Mouse (Mus musculus) neural tube, embryonic 12.5 days (tissue): ENCODE data around the gene Il11ra1. TPM values are rescaled to one million over a fixed set of nuclear protein-coding genes. Genes with fewer than 3 reads are reported as not detected.

Experiments used
- ATAC-seq: fragments of 200-750 bp; cut with Nextera tagmentation; 2 replicates; pipeline ENCODE4 v1.8.0; 2017; ENCODE audit warnings: low read depth, mild to moderate bottlenecking, moderate TSS enrichment, moderate library complexity; ENCODE audit not compliant: low FRiP score
- H3K27ac ChIP-seq: fragments of 300-500 bp; sonication (generic); 2 replicates; pipeline ENCODE4 v1.5.1; 2016
- H3K27me3 ChIP-seq: fragments of 300-500 bp; sonication (generic); replicated peaks from 2 replicates; pipeline ENCODE4 v1.6.1; 2016; ENCODE audit warnings: mild to moderate bottlenecking
- H3K36me3 ChIP-seq: fragments of 300-500 bp; sonication (generic); 2 replicates; pipeline ENCODE4 v1.6.1; 2016; ENCODE audit warnings: mild to moderate bottlenecking
- H3K4me1 ChIP-seq: fragments of 300-500 bp; sonication (generic); 2 replicates; pipeline ENCODE4 v1.6.1; 2016
- H3K4me2 ChIP-seq: fragments of 300-500 bp; sonication (generic); replicated peaks from 2 replicates; pipeline ENCODE4 v1.6.1; 2016; ENCODE audit warnings: mild to moderate bottlenecking
- H3K4me3 ChIP-seq: fragments of 300-500 bp; sonication (generic); 2 replicates; pipeline ENCODE4 v1.5.1; 2016
- H3K9ac ChIP-seq: fragments of 300-500 bp; sonication (generic); 2 replicates; pipeline ENCODE4 v1.6.1; 2016; ENCODE audit warnings: mild to moderate bottlenecking
- H3K9me3 ChIP-seq: fragments of 300-500 bp; sonication (generic); 2 replicates; pipeline ENCODE4 v1.6.1; 2016; ENCODE audit warnings: mild to moderate bottlenecking
- WGBS: fragments of 180-500 bp; shearing (Covaris S2); methylation state at CpG from one replicate; pipeline ENCODE4 v1.1.7; 2016; 5-methylcytosine and 5-hydroxymethylcytosine counted together
- polyA plus RNA-seq: library from polyadenylated mRNA; unstranded; fragments of >200 nt; fragmentation: Nextera tagmentation; extraction: Ambion mirVana; gene quantifications from 2 replicates; pipeline ENCODE4 v1.2.1, GENCODE M21; 2016

Il11ra1 gene
- polyA plus RNA-seq, 1 experiment from 2014 or later, result 73.3 TPM

DNA sequence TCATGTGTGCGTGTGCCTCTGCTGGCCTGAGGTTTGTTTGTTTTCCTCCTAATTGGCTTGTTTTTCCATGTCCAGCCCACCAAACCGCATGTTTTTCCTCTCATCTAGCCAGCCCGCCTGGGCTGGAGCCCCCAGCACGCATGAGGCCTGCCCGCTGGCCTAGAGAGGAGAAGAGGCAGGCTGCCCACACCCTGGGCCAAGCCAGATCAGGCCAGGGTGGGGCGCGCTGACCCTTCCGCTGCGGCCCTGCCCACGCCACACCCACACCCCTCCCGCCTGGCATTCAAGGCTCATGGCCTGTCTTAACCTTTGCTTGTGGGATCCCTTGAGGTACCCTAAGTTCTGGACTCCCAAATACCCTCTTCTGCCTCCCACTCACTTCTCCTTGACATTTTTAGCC lies 33.1 kb upstream of the Il11ra1 start:
- no peak for ATAC-seq
- 81% methylated on average over 11 of the region's 11 CpGs for WGBS
- Histone ChIP-seq H3K27ac (no peak overlapping the region), H3K4me2 (no peak overlapping the region), H3K9ac (no peak overlapping the region), H3K4me1 (peaks cover 52% of the 10 kb centered on the region), H3K4me3 (no peak overlapping the region), H3K27me3 (no peaks in the 10 kb centered on the region), H3K9me3 (no peaks in the 10 kb centered on the region), H3K36me3 (peaks cover 39% of the 10 kb centered on the region)

DNA sequence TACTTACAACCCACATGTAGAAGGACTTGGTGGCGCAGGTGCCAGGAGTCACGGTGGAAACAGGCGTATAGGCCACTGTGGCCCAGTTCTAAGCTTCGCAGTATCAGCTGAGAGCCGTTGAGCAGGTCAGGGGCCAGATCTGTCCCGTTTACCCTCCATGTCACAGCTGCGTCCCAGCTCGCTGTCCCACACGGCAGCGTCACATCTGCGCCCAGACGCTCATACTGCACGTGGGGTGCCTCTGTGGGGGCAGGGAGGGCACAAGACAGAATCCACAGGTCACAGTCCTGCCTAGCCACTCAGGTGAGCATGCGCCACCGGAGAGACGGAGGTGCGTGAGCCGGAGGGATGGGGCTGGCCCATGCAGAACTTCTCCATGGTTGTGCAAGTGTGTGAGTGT lies 29.0 kb upstream of the Il11ra1 start:
- H3K9me3 ChIP-seq, result no peaks in the 10 kb centered on the region
- H3K4me1 ChIP-seq, result peaks cover 48% of the 10 kb centered on the region
- no peak overlapping the region for H3K4me3 ChIP-seq
- 81% methylated on average over 18 of the region's 18 CpGs for WGBS
- no peak overlapping the region for H3K9ac ChIP-seq
- peaks cover 29% of the 10 kb centered on the region for H3K36me3 ChIP-seq
- no peak overlapping the region for H3K27ac ChIP-seq
- no peaks in the 10 kb centered on the region for H3K27me3 ChIP-seq
- no peak for ATAC-seq
- H3K4me2 ChIP-seq, result no peak overlapping the region

DNA sequence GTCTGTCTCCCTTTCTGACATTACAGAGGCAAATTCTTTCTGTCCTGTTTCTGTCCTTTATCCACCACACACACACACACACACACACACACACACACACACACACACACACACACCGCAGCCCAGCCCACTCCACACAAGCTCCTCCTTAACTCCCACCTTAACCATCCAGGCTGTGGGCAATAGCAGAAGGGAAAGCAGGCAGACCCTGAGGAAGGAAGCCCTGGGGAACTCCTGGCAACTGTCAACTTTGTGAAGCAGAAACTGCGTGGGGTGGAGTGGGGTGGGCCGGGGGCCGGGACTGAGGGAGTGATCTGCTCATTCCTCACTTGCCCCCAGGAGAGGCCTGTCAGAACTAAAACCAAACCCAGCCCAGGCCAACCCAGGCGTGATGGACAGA lies 28.3 kb upstream of the Il11ra1 start:
- WGBS, result 49% methylated on average over 5 of the region's 5 CpGs
- no peaks in the 10 kb centered on the region for H3K9me3 ChIP-seq
- H3K27me3 ChIP-seq, result no peaks in the 10 kb centered on the region
- 0 out of 2 replicates have a peak, but pooled peaks have one; percentile 2 for ATAC-seq
- H3K36me3 ChIP-seq, result peaks cover 29% of the 10 kb centered on the region
- H3K4me3 ChIP-seq, result no peak overlapping the region
- 0 out of 2 replicates have a peak overlapping the region, but pooled peaks have one; percentile 35 for H3K9ac ChIP-seq
- peaks cover 54% of the 10 kb centered on the region for H3K4me1 ChIP-seq
- no peak overlapping the region for H3K4me2 ChIP-seq
- H3K27ac ChIP-seq, result peak overlapping the region; percentile 42; the same call in 1 of the 2 replicates

DNA sequence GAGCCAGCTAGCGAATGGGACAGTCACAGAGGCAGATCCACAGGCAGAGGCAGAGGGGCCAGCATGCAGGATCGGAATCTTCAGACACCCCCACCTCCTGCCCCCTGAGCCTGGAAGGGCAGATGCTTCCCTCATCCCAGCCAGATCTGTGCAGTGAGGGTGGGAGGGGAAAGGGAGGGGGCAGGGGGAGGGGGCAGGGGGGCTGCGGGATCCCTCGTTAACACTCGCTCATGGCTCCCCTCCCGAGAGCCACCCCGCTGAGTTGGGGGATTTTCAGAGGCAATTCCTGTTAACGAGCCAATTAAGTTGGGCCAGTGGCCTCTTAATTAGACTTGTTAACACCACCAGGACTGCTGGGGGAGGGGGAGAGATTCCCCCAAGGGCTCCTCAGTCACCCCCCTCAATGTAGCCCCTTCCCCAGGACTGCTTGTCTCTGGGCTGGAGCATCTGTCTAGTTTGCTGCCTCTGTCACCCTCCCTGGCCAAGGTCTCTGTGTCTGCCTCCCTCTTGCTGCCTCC lies 27.8 kb upstream of the Il11ra1 start:
- Histone ChIP-seq H3K27me3 (no peaks in the 10 kb centered on the region), H3K36me3 (peaks cover 29% of the 10 kb centered on the region), H3K9ac (peak overlapping the region; percentile 35; the same call in 1 of the 2 replicates), H3K4me3 (no peak overlapping the region), H3K4me1 (peaks cover 60% of the 10 kb centered on the region), H3K27ac (0 out of 2 replicates have a peak overlapping the region, but pooled peaks have one; percentile 42), H3K4me2 (peak overlapping the region; percentile 27; the same call in 1 of the 2 replicates), H3K9me3 (no peaks in the 10 kb centered on the region)
- WGBS, result 8% methylated on average over 8 of the region's 8 CpGs
- peak; percentile 59 for ATAC-seq

DNA sequence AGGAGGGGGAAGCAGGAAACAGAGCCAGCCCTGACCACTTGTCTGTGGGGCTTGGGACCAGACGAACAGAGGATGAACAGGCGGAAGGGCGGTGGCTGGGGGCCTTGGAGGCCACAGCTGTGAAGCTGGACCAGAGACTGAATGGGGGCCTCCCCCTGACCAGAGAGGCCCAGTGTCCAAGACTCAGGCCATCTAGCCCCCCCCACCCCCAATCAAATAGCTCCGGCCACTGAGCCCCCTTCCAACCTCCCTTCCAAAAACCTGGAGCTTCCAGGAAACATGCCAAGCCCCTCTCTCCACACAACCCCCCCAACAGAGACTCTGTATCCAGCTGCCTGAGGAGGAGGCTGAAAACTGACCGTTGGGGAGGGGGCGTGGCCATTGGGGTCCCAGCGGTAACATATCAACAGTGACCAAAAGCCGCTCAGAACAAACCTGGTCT lies 27.2 kb upstream of the Il11ra1 start:
- no peak; the same call in 1 of the 2 replicates for ATAC-seq
- 28% methylated on average over 8 of the region's 8 CpGs for WGBS
- H3K9me3 ChIP-seq, result no peaks in the 10 kb centered on the region
- no peak overlapping the region for H3K4me3 ChIP-seq
- peak overlapping the region; percentile 35; the same call in 1 of the 2 replicates for H3K9ac ChIP-seq
- 0 out of 2 replicates have a peak overlapping the region, but pooled peaks have one; percentile 27 for H3K4me2 ChIP-seq
- no peaks in the 10 kb centered on the region for H3K27me3 ChIP-seq
- peaks cover 65% of the 10 kb centered on the region for H3K4me1 ChIP-seq
- H3K27ac ChIP-seq, result 0 out of 2 replicates have a peak overlapping the region, but pooled peaks have one; percentile 42
- peaks cover 29% of the 10 kb centered on the region for H3K36me3 ChIP-seq

DNA sequence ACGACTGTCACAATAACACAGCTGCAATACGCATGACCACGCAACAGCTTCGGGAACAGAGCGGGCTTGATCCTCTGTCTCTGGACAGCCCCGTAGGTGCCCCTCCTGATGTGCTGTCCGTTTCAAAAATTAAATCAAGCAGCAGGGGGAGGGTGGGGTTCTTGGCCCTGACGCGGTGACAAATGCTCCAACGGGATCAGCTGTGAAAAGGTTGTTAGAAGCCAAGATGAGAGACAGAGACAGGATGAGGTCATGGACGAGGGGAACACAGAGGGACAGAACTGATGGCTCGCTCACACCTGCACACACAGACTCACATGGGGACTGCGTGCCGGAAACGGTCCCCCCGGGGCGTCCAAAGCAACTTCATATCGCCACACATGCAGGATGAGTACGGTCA lies 26.6 kb upstream of the Il11ra1 start:
- WGBS, result 48% methylated on average over 19 of the region's 19 CpGs
- Histone ChIP-seq H3K9ac (0 out of 2 replicates have a peak overlapping the region, but pooled peaks have one; percentile 17), H3K27me3 (no peaks in the 10 kb centered on the region), H3K9me3 (no peaks in the 10 kb centered on the region), H3K4me3 (no peak overlapping the region), H3K27ac (no peak overlapping the region), H3K4me1 (peaks cover 71% of the 10 kb centered on the region), H3K36me3 (peaks cover 29% of the 10 kb centered on the region), H3K4me2 (no peak overlapping the region)
- no peak for ATAC-seq

DNA sequence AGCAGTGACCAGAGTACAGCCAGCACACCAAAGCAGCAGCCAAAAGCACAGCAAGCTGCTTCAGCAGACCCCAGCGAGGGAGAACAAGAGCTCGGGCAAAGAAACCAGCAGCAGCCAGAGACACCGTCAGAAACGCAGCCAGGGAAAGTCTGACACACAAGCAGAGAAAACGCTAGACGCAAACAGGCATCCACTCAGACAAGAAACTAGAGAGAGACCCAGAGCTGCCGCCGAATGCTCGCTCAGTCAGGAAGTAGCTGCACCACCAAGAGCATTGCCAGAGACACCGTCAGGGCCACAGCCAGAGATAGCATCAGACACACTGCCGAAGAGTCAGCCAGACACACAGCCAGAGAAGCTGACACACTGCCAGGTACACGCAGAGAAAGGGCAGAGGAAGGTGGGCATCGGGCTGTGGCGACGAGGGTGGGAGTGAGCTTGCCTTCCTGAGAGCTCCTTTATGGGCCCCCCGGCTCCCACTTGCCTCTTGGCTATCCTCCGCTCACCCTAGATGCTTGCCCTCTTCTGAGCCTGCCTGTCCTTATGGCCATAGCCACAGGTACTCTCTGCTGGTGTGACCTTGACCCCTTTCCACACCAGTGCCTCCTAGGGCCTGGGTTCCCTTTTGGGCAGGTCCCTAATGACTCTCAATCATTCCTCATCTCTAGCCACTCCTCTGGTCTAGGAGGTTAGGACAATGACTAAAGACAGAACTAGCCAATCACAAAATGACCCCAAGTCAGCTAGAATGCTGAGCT lies 23.4 kb upstream of the Il11ra1 start:
- Histone ChIP-seq H3K36me3 (peaks cover 14% of the 10 kb centered on the region; the same call in 1 of the 2 replicates), H3K27me3 (no peaks in the 10 kb centered on the region), H3K4me1 (peaks cover 91% of the 10 kb centered on the region), H3K27ac (no peak overlapping the region), H3K4me2 (peak overlapping the region; percentile 20; the same call in 1 of the 2 replicates), H3K9ac (0 out of 2 replicates have a peak overlapping the region, but pooled peaks have one; percentile 26), H3K4me3 (no peak overlapping the region), H3K9me3 (no peaks in the 10 kb centered on the region)
- WGBS, result 79% methylated on average over 17 of the region's 17 CpGs
- ATAC-seq, result no peak

DNA sequence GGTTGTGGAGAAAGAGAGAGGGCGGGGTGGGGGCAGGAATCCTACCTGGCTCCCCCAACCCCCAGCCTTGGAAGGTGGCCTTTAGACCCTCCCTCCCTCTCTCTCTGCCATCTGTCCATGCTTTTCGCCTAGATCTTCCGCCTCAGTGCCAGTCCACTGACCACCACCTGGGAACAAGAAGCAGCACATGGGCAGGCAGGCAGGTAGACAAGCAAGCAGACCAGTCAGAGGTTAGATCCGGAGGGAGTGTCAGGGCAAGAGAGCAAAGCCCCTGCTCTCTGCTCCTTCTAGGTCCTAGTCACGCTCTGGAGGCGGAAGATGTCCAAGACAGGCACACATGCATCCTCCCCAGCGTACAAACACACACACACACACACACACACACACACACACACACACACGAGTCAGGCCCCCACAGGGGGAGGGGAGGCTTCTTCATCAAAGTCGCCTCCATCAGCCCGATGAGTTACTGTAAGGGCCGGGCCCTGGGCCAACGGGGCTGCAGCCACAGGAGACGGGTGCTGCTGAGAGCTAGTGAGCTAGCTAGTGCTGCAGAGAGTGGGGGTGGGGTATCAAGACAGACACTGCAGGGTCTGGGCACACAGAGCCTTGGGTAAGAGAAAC lies 22.7 kb upstream of the Il11ra1 start:
- H3K27me3 ChIP-seq, result no peaks in the 10 kb centered on the region
- H3K4me3 ChIP-seq, result no peak overlapping the region
- H3K4me2 ChIP-seq, result peak overlapping the region; percentile 20
- H3K9me3 ChIP-seq, result no peaks in the 10 kb centered on the region
- H3K27ac ChIP-seq, result peak overlapping the region; percentile 21; the same call in 1 of the 2 replicates
- peak; percentile 46; the same call in 1 of the 2 replicates for ATAC-seq
- peak overlapping the region; percentile 26; the same call in 1 of the 2 replicates for H3K9ac ChIP-seq
- H3K4me1 ChIP-seq, result peaks cover 88% of the 10 kb centered on the region
- peaks cover 11% of the 10 kb centered on the region; the same call in 1 of the 2 replicates for H3K36me3 ChIP-seq
- WGBS, result 47% methylated on average over 13 of the region's 13 CpGs

DNA sequence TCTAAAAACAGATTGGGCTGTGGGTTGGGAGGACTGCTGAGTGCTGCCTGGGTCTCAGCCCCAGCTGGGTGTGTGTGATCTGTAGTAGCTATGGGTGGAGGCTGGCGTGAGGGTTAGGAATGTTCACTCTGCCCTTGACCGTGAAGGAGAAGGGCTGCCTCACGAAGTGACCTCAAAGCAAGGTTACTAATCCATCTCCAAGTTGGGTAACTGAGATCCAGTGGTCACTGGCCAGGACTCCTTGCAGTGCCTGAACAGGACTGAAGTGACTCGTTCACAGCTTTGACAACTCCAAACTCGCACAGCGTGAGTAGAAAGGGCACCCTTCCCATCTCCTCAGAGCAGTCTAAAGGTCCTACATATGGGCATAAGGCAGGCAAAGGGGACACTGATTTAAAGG lies 20.9 kb upstream of the Il11ra1 start:
- Histone ChIP-seq H3K4me1 (peaks cover 82% of the 10 kb centered on the region), H3K36me3 (peaks cover 15% of the 10 kb centered on the region; the same call in 1 of the 2 replicates), H3K27ac (no peak overlapping the region), H3K4me2 (no peak overlapping the region), H3K9ac (no peak overlapping the region), H3K9me3 (no peaks in the 10 kb centered on the region), H3K27me3 (no peaks in the 10 kb centered on the region), H3K4me3 (no peak overlapping the region)
- no peak for ATAC-seq
- 79% methylated on average over 6 of the region's 6 CpGs for WGBS

DNA sequence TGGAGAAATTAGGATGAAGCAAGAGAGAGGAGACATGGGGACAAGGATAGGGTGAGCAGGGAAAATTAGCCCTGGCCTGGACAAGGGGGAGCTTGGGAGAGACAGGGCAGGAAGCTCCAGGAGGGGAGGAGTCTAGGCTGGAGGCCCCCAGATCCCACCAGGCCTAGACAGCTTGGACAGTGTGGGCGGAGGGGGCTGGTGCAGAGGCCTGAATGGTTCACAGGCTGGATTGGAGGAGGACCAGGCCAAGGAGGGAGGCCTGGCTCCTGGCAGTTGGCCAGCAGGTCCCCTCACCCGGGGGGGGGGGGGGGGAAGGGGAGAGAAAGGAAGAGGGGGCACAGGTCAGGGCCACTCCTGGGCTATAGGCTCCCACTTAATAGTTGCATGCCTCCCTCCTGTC lies 20.5 kb upstream of the Il11ra1 start:
- Histone ChIP-seq H3K9ac (no peak overlapping the region), H3K4me1 (peaks cover 82% of the 10 kb centered on the region), H3K36me3 (peaks cover 15% of the 10 kb centered on the region; the same call in 1 of the 2 replicates), H3K4me3 (no peak overlapping the region), H3K27ac (no peak overlapping the region), H3K27me3 (no peaks in the 10 kb centered on the region), H3K4me2 (0 out of 2 replicates have a peak overlapping the region, but pooled peaks have one; percentile 7), H3K9me3 (no peaks in the 10 kb centered on the region)
- 40% methylated on average over 1 of the region's 2 CpGs for WGBS
- no peak for ATAC-seq

DNA sequence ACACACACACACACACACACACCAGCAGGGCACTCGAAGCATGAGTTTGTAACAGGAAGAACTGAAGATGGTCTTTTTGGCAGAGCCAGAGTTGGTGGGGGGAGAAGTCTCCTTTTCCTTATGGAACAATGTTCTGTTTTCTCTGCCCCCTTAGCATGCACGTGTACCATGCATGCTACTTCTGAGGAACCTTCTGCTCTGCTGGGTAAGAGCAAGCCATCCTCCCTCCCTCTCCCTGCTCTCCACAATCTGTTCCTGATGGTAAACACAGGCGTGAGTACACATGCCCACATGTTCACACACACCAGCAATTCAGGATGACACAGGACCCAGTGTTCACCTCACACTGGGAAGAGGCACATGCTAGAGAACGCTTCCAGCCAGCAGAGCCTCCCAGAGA lies 18.6 kb upstream of the Il11ra1 start:
- Histone ChIP-seq H3K4me1 (peaks cover 67% of the 10 kb centered on the region), H3K9me3 (no peaks in the 10 kb centered on the region), H3K9ac (no peak overlapping the region), H3K4me3 (no peak overlapping the region), H3K36me3 (peaks cover 9% of the 10 kb centered on the region; the same call in 1 of the 2 replicates), H3K4me2 (no peak overlapping the region), H3K27me3 (no peaks in the 10 kb centered on the region), H3K27ac (no peak overlapping the region)
- ATAC-seq, result no peak
- 65% methylated on average over 4 of the region's 4 CpGs for WGBS

DNA sequence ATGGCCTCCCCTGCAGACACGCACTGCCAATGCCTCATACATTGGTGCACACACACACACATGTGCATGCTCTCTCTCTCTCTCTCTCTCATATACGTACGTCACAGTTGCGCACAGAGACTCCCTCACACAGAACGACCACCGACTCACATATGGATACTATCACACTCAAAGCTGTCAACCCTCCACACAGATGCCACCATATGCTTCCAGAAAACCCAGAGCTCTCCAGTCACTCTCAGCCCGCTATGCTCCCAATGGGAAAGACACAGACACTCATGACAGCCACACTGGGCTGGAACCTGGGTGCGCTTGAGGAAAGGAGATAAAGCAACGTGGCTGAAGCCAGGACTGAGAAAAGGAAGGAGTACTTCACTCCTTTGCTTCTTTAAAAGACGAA lies 17.8 kb upstream of the Il11ra1 start:
- ATAC-seq, result no peak
- Histone ChIP-seq H3K27ac (no peak overlapping the region), H3K9ac (0 out of 2 replicates have a peak overlapping the region, but pooled peaks have one; percentile 33), H3K36me3 (peaks cover 9% of the 10 kb centered on the region; the same call in 1 of the 2 replicates), H3K4me3 (no peak overlapping the region), H3K4me1 (peaks cover 63% of the 10 kb centered on the region), H3K27me3 (no peaks in the 10 kb centered on the region), H3K9me3 (no peaks in the 10 kb centered on the region), H3K4me2 (no peak overlapping the region)
- 81% methylated on average over 10 of the region's 10 CpGs for WGBS
